In the genomic region with DNA sequence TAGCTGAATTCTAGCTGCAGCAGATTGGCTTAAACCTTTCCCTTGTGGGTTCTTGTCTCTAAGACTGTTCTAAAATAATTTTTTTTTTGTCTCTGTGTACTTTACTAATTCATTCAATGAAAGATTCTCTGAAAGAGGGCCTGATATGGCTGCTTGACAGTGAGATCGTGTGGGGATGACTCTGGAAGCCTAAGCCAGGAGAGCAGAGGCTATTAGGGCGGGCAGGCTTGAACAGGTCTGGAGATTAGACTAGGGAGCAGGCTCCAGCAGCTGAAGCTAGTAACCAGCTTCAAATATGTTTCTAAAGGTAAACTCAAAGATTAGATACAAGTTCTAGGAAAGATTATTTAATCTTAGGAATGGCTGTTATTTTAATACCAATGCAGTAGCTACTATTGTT, we compare ENCODE assay signal across 23 mouse cellular contexts.
DNase-seq lines count a peak whose midpoint lies in the region; ATAC-seq lines count a peak whose summit lies in the region.
"Had no signal": no experiment of that assay in that cellular context is flagged by ENCODE, and none has a peak within 500 bp of the region (broad histone marks: within the 10 kb centered on the region; RNA-seq: fewer than 3 reads in every experiment).

No protein-coding gene starts in this region.

- H3K4me3 ChIP-seq in embryonic facial prominence, embryonic 14.5 days (ENCODE audit: low read depth, low read length), result no peak overlapping the region
- no peak overlapping the region for H3K4me3 ChIP-seq in embryonic facial prominence, embryonic 10.5 days
- H3K4me3 ChIP-seq in forebrain, embryonic 16.5 days (replicated peaks; ENCODE audit: low read length), result no peak overlapping the region
- no peak overlapping the region for H3K4me3 ChIP-seq in forebrain, embryonic 10.5 days
- H3K4me3 ChIP-seq in midbrain, embryonic 11.5 days (ENCODE audit: low read depth, low read length), result no peak overlapping the region
- no peak overlapping the region for H3K4me3 ChIP-seq in midbrain, embryonic 16.5 days (ENCODE audit: low read depth, low read length)
- H3K4me3 ChIP-seq: embryonic facial prominence, embryonic 12.5 days; embryonic facial prominence, embryonic 15.5 days; erythroblast, embryonic 14.5 days had no signal

- DNase-seq in embryonic facial prominence, embryonic 14.5 days (ENCODE audit: low spot score), result no peak
- no peak for DNase-seq in embryonic facial prominence, embryonic 10.5 days (ENCODE audit: low spot score)
- DNase-seq in forebrain, embryonic 10.5 days (ENCODE audit: extremely low spot score, low spot score), result no peak
- DNase-seq in frontal cortex, postnatal 36 days (ENCODE audit: low spot score in 2 of 2), result no peak
- DNase-seq in midbrain, embryonic 11.5 days (ENCODE audit: low spot score, missing footprints), result peak; percentile 73
- DNase-seq: adrenal gland, adult 8-10 months; adrenal gland, postnatal 14 days; B cell, adult 2 months; cerebellum, adult 11-12 months; cerebellum, adult 2 months; cerebellum, adult 9-10 months; embryo, embryonic 11 days had no signal

- H3K4me1 ChIP-seq in embryonic facial prominence, embryonic 14.5 days (ENCODE audit: control insufficient read depth, insufficient read depth, low read length), result no peaks in the 10 kb centered on the region
- no peaks in the 10 kb centered on the region for H3K4me1 ChIP-seq in embryonic facial prominence, embryonic 10.5 days
- H3K4me1 ChIP-seq in forebrain, embryonic 16.5 days (replicated peaks; ENCODE audit: control insufficient read depth, insufficient read depth, low read length), result peaks cover 7% of the 10 kb centered on the region
- H3K4me1 ChIP-seq in forebrain, embryonic 10.5 days, result no peaks in the 10 kb centered on the region
- no peaks in the 10 kb centered on the region for H3K4me1 ChIP-seq in midbrain, embryonic 11.5 days (ENCODE audit: control insufficient read depth, insufficient read depth, low read length)
- H3K4me1 ChIP-seq in midbrain, embryonic 16.5 days (ENCODE audit: control insufficient read depth, insufficient read depth, low read length), result no peaks in the 10 kb centered on the region
- H3K4me1 ChIP-seq: embryonic facial prominence, embryonic 15.5 days had no signal

- no peaks in the 10 kb centered on the region for H3K27me3 ChIP-seq in embryonic facial prominence, embryonic 14.5 days (replicated peaks; ENCODE audit: control insufficient read depth, insufficient read depth, low read length)
- peaks cover 27% of the 10 kb centered on the region for H3K27me3 ChIP-seq in embryonic facial prominence, embryonic 10.5 days (replicated peaks; ENCODE audit: low read depth, poor library complexity, severe bottlenecking)
- H3K27me3 ChIP-seq in forebrain, embryonic 16.5 days (replicated peaks; ENCODE audit: control insufficient read depth, insufficient read depth, low read length), result no peaks in the 10 kb centered on the region
- H3K27me3 ChIP-seq in forebrain, embryonic 10.5 days (ENCODE audit: poor library complexity, severe bottlenecking), result peaks cover 46% of the 10 kb centered on the region
- peaks cover 37% of the 10 kb centered on the region for H3K27me3 ChIP-seq in midbrain, embryonic 11.5 days (ENCODE audit: control insufficient read depth, insufficient read depth, low read length)
- peaks cover 26% of the 10 kb centered on the region for H3K27me3 ChIP-seq in midbrain, embryonic 16.5 days (ENCODE audit: control insufficient read depth, insufficient read depth, low read depth, low read length)
- H3K27me3 ChIP-seq: CH12.LX; embryonic facial prominence, embryonic 12.5 days; embryonic facial prominence, embryonic 15.5 days had no signal

- no peak overlapping the region for H3K4me2 ChIP-seq in embryonic facial prominence, embryonic 14.5 days (ENCODE audit: low read depth, low read length)
- no peak overlapping the region for H3K4me2 ChIP-seq in forebrain, embryonic 16.5 days (ENCODE audit: low read length)
- no peak overlapping the region for H3K4me2 ChIP-seq in midbrain, embryonic 11.5 days
- no peak overlapping the region for H3K4me2 ChIP-seq in midbrain, embryonic 16.5 days (ENCODE audit: low read length)
- H3K4me2 ChIP-seq: embryonic facial prominence, embryonic 12.5 days; embryonic facial prominence, embryonic 15.5 days had no signal

- 0 out of 2 replicates have a peak, but pooled peaks have one; percentile 60 for ATAC-seq in embryonic facial prominence, embryonic 14.5 days (ENCODE audit: low read depth)
- no peak for ATAC-seq in forebrain, embryonic 16.5 days
- ATAC-seq in frontal cortex, adult (ENCODE audit: low TSS enrichment), result peak; percentile 5; the same call in 1 of the 2 replicates
- no peak for ATAC-seq in midbrain, embryonic 11.5 days (ENCODE audit: low FRiP score)
- no peak for ATAC-seq in midbrain, embryonic 16.5 days
- ATAC-seq: activated CD4-positive, CD25-positive, alpha-beta regulatory T cell, adult 4 months; CD4-positive, CD25-positive, alpha-beta regulatory T cell, adult 4 months; Patski had no signal

- WGBS in embryonic facial prominence, embryonic 14.5 days, result 43% methylated on average over 2 of the region's 2 CpGs
- 64% methylated on average over 2 of the region's 2 CpGs for WGBS in embryonic facial prominence, embryonic 10.5 days
- 67% methylated on average over 2 of the region's 2 CpGs for WGBS in forebrain, embryonic 16.5 days
- WGBS in forebrain, embryonic 10.5 days, result 59% methylated on average over 2 of the region's 2 CpGs
- WGBS in midbrain, embryonic 11.5 days, result 58% methylated on average over 2 of the region's 2 CpGs
- 41% methylated on average over 2 of the region's 2 CpGs for WGBS in midbrain, embryonic 16.5 days

- no peaks in the 10 kb centered on the region for H3K36me3 ChIP-seq in embryonic facial prominence, embryonic 14.5 days (ENCODE audit: control insufficient read depth, insufficient read depth, low read length)
- H3K36me3 ChIP-seq in embryonic facial prominence, embryonic 10.5 days (replicated peaks), result no peaks in the 10 kb centered on the region
- no peaks in the 10 kb centered on the region for H3K36me3 ChIP-seq in forebrain, embryonic 16.5 days (ENCODE audit: control insufficient read depth, insufficient read depth)
- no peaks in the 10 kb centered on the region for H3K36me3 ChIP-seq in forebrain, embryonic 10.5 days (replicated peaks)
- H3K36me3 ChIP-seq in midbrain, embryonic 11.5 days (ENCODE audit: control insufficient read depth, insufficient read depth, low read length), result no peaks in the 10 kb centered on the region
- no peaks in the 10 kb centered on the region for H3K36me3 ChIP-seq in midbrain, embryonic 16.5 days (ENCODE audit: control insufficient read depth, insufficient read depth, low read length)
- H3K36me3 ChIP-seq: embryonic facial prominence, embryonic 12.5 days; embryonic facial prominence, embryonic 15.5 days; G1E had no signal

- no peak overlapping the region for H3K9ac ChIP-seq in embryonic facial prominence, embryonic 14.5 days (ENCODE audit: low read depth, low read length)
- H3K9ac ChIP-seq in forebrain, embryonic 16.5 days (replicated peaks; ENCODE audit: low read depth, low read length), result no peak overlapping the region
- no peak overlapping the region for H3K9ac ChIP-seq in midbrain, embryonic 11.5 days (ENCODE audit: low read length)
- H3K9ac ChIP-seq in midbrain, embryonic 16.5 days (ENCODE audit: low read depth, low read length), result no peak overlapping the region
- H3K9ac ChIP-seq: embryonic facial prominence, embryonic 12.5 days; embryonic facial prominence, embryonic 15.5 days had no signal

- no peak overlapping the region for H3K27ac ChIP-seq in embryonic facial prominence, embryonic 14.5 days (replicated peaks; ENCODE audit: low read depth, low read length)
- H3K27ac ChIP-seq in embryonic facial prominence, embryonic 10.5 days (replicated peaks), result no peak overlapping the region
- H3K27ac ChIP-seq in forebrain, embryonic 16.5 days (ENCODE audit: low read length), result 0 out of 2 replicates have a peak overlapping the region, but pooled peaks have one; percentile 37
- H3K27ac ChIP-seq in forebrain, embryonic 10.5 days, result no peak overlapping the region
- H3K27ac ChIP-seq in midbrain, embryonic 11.5 days (ENCODE audit: low read depth, low read length), result no peak overlapping the region
- no peak overlapping the region for H3K27ac ChIP-seq in midbrain, embryonic 16.5 days (ENCODE audit: low read length)
- H3K27ac ChIP-seq: embryonic facial prominence, embryonic 12.5 days; embryonic facial prominence, embryonic 15.5 days had no signal

- H3K9me3 ChIP-seq in embryonic facial prominence, embryonic 14.5 days (ENCODE audit: control insufficient read depth, low read length), result no peaks in the 10 kb centered on the region
- H3K9me3 ChIP-seq in embryonic facial prominence, embryonic 10.5 days, result no peaks in the 10 kb centered on the region
- no peaks in the 10 kb centered on the region for H3K9me3 ChIP-seq in forebrain, embryonic 16.5 days (ENCODE audit: control insufficient read depth, low read length)
- no peaks in the 10 kb centered on the region for H3K9me3 ChIP-seq in forebrain, embryonic 10.5 days
- no peaks in the 10 kb centered on the region for H3K9me3 ChIP-seq in midbrain, embryonic 11.5 days (ENCODE audit: control insufficient read depth, low read length)
- H3K9me3 ChIP-seq in midbrain, embryonic 16.5 days (replicated peaks; ENCODE audit: control insufficient read depth, low read length, poor library complexity, severe bottlenecking), result no peaks in the 10 kb centered on the region
- H3K9me3 ChIP-seq: embryonic facial prominence, embryonic 12.5 days; embryonic facial prominence, embryonic 15.5 days had no signal

Comparison
In these comparisons a context has a peak if more than half of its experiments do, and no peak if none do; other contexts are left out.
1. ATAC-seq: peak in embryonic facial prominence, embryonic 14.5 days (single experiment) and frontal cortex, adult (single experiment); none in forebrain, embryonic 16.5 days (single experiment), midbrain, embryonic 11.5 days (single experiment) and midbrain, embryonic 16.5 days (single experiment).